Mouse (Mus musculus) lung, postnatal 0 days (tissue): ENCODE measurements around the gene Ppm1l.

ENCODE experiments used
- CTCF ChIP-seq: IDR thresholded peaks from 2 replicates; pipeline ENCODE4 v1.5.1; 2016; ENCODE audit warnings: antibody characterized with exemption, mild to moderate bottlenecking
- EP300 ChIP-seq: IDR thresholded peaks from 2 replicates; pipeline ENCODE4 v1.6.1; 2016; ENCODE audit warnings: antibody characterized with exemption, mild to moderate bottlenecking, control low read depth

- no peak for TF ChIP-seq CTCF
- no peak for TF ChIP-seq EP300
Observed at GRCm38 (mm10) chr3:69583798-69584197, 267.1 kb downstream of the Ppm1l start.
